Mouse (Mus musculus) ovary, adult 18-20 months (tissue): ENCODE measurements around the gene Ephb1.

Source experiments
- DNase-seq: peaks from one replicate; pipeline ENCODE4 v3.0.0; 2022; ENCODE audit warnings: low spot score, mixed read lengths

Ephb1 gene

DNA sequence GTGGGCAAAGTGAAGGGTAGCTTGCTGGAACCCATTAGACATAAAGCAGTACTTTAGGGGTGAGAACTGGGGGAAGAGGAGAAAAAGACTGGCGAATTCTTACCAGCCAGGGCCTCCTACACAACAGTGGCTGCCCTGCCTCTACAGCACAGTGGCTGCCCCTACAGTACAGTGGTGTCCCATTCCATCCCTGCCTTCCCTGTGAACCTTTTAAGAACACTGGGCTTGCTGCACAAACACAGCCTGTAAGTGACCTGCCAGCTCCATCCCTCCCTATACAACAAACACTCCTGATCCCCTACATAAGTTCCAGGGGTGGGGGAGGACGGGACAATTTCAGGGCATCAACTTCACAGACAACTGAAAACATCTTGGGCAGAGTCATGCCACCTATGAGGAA lies 174.4 kb downstream of the Ephb1 start:
- DNase-seq, result no peak

DNA sequence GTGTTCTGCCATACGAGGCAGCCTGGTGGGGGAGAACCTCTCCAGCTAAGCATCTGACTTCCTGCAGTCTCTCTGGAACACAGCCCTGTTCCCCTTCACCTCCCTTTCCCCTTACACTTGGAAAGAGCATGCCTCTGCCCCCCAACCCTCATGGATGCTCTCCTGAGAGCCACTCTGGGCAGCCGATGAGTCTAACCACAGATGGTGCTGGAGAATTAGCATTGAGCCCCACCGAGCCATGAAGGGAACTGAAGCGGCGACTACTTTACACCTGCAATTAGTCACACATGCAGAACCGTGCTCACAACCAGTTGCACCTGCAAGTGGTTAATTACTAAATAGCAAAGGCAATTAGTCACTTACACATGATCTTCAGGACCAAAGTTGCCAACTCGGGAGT lies 184.8 kb downstream of the Ephb1 start:
- DNase-seq, result no peak

DNA sequence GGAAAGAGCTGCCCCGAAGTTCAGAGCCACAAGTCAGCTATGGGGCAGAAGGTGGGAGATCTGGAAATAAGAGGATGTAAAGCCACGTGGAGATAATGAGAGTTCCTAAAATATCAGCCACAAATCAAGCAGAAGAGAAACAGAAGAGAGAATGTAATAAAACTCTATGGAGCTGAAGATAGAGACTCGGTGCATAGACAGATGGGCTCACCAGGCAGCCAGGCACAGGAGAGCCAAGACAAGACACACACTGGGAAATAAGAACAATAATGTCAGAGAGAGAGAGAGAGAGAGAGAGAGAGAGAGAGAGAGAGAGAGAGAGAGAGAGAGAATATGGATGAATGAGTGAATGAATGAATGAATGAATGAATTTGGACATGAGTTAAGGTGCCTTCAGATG lies 198.6 kb downstream of the Ephb1 start:
- DNase-seq, result no peak

DNA sequence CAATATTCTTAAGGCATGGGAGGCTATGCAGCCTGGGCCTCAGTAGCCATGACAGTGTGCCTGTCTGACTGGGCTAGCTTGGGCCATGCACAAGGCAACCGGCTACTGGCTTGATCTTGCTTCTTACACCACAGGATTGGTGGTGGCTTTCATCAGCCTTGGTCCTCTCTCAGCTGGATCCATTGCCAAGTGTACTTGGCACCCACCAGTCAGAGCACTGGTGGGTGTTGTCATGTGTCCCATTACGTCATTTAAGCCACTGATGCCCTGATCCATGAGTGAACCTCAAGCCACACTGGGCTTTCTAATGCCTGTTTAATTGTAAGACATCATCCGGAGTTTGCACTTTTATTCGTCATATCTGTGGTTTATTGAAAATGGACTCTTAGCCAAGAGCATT lies 215.3 kb downstream of the Ephb1 start:
- DNase-seq, result no peak

DNA sequence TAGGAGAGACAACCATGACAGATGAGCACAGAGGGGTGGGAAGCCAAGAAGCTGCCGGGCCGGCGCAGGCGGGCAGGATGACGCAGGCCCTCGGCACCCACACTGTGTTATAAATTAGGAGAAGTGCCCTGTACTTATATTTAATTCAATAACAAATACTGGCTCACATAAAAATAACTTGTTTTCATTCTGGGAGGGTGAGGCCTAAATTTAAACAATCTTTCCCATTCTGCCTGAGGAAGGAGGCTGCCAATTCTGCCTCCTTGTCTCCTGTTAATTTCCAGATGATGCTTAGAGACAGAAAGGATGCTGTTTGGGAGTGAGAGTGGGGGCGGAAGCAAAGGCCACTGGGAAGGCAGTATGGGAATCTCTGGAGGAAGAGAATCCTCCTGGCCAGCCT lies 215.8 kb downstream of the Ephb1 start:
- DNase-seq, result no peak

DNA sequence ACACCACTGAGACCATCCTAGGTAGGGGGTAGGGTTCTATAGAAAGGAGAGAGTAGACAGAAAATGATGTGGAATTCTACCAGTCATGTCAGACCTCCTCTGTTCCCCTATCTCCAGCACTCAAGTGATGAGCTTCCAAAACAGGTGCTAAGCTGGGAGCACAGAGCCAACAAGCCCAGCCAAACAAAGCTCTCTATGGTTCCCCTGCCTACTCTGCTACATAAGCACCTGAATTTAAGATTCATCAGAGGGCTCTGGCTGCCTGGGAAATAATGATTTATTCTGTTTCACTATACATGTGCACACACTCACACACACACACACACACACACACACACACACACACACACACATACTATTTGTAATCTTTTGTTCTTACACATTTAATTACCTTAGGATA lies 216.3 kb downstream of the Ephb1 start:
- DNase-seq, result no peak

DNA sequence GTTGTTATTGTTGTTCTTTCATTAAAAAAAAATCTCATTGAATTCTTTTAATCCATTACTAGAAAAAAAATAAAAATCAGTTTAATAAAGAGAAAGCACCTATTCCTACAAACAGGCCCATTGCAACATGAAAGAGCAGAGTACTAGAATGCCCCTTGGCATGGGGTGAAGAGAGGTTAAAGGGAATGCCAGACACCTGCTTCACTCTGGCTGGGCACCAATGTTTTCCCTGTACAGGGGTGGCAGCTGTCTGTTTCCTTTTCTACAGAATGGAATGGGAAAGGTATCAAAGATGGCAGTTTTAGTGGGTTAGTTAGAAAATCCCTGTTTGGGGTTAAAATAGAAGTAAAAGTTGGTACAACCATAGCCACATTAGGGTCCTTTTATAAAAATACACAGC lies 224.0 kb downstream of the Ephb1 start:
- no peak for DNase-seq

DNA sequence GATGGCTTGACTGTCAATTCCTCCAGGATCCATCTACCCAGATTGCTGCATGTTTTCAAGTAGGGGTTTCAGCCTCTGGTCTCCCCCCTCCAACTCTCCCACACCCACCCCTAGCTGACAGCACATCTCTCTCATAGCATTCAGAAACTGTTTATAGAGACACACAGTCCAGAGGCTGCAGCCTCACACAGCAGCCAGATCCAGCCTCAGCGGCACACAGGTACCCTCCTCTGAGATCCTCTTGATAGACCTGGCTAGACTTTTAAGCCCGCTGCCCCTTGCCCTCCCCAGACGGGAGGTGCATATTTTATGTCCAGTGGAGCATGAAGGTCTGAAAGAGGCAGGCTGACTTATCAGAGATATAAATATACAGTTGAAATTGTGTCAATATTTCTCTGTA lies 228.0 kb downstream of the Ephb1 start:
- DNase-seq, result no peak

DNA sequence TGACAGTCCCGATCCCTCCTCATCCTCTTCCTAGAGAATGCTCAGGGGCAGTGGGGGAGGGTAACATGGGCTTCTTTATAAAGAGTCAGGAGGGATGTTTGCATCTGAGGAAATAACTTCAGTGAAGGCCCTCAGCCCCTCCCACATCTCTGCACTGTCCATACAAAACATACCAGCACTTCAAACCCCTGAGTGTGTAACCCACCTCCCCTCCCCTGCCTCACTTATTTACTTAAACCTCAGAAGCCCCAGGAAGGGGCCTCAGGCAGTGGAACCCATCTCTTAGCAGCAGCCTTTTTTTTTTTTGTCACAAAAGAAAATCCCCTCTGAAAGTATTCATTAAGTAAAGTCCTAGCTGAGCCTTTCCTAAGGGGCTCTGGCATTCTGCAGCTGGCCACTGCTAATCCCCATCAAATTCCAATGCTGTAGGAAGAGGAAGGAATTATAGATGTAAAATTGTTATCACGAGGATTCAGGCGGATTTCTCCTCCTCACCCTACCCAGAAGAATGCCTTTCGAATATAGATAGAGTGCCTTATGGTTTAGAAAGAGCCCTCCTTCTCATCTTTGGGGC lies 231.5 kb downstream of the Ephb1 start:
- no peak for DNase-seq

DNA sequence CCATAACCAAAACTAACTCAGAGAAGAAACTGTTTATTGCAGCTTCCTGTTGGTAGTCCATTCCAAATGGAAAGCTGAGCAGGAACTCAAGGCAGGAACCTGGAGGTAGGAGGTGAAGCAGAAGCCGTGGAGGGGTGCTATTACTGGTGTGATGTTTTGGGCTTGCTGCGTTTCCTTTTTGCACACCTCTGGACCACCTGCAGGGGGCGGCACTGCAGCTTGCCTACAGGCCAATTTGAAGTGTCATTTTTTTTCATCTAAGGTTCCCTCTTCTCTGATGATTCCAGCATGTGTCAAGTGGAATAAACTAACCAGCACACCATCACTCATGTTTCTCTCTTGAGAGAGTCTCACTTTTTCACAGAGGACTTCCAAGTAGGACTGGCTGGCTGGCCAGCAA lies 235.1 kb downstream of the Ephb1 start:
- DNase-seq, result no peak

DNA sequence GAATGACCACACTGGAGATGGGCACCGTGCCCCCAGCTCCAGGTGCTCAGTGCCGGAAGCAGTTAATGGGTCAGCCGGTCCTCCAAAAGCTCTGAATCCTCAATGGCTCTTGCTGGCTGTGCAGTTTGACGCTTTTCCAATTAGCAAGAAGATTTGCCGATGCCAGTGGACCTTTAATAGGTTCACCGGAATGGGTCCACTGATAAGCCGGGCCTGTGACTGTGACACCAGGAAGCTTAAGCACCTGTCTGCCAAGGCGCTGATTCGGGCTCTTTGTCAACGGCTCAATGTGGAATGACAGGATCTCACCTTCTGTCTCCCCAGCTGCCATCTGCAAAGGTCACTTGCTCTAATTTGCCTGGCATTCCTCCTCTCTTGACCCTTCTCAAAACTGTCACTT lies 239.2 kb downstream of the Ephb1 start:
- DNase-seq, result no peak

DNA sequence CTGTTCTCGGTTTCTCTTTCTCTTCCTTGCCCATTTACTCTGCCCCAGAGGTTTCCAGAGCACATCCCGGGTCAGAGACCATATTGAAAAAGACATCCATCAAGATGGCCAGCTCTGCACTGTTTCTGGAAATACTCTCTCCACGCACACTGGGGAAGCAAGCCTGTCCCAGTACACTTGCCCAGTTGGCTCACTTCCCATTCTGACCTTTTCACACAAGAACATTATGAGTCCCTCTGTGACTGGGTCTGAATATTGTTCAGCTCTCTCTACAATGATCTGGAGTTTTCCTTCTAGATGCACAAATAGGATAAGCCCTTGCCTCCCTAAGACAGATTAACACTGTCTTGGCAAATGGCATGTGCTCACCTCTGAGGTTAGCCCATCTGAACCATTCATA lies 243.0 kb downstream of the Ephb1 start:
- no peak for DNase-seq

DNA sequence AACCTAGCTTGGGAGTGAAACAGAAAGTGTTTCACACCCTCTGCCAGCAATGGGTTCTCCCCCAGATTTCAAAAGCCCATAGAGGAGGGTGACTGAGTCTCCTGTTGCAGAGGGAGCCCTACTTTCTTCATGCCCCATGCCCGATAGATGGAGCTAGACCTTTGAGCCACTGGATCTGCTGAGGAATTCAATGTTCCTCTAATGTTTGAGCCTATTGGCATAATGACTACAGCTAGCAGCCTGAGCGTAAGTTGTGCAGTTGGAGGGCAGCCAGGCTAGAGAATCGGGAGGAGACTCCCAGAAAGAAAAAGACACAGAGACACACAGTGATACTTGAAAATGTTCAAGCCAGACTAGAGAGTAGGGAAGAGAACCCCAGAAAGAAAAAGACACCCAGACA lies 246.5 kb downstream of the Ephb1 start:
- peak; percentile 4 for DNase-seq

DNA sequence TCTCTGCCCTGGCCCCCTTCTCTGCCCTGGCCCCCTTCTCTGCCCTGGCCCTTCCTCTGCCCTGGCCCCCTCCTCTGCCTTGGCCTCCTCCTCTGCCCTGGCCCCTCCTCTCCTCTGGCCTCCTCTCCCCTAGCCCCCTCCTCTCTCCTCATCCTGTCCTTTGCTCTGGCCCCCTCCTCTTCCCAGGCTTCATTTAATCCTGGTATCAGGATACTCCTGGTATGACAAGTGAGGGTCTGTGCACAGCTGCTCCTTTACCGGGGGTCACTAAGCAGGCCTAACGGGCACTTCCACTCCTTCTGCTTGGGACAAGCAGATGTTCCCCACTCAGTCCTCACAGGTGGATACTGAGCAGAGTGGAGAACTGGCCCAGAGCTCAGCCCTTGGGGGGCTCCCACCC lies 247.3 kb downstream of the Ephb1 start:
- DNase-seq, result no peak

DNA sequence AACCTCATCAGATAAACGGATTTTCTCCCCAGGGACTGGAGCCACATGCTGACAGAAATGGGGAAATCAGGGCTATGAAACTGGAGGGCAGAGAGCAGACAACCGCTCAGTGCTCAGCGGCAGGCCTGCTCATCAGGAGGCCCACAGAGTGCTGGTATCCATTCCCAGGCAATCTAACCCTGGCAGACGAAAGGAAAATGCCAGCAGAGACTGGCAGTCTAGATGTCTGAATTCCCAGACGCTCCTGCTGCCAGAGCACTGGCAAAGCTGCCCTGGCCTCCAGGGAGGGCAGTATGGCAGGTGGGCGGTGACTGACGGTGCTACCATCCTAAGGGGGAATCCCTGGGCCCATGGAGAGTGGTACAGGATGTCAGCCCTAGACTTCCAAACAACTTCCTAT lies 257.7 kb downstream of the Ephb1 start:
- no peak for DNase-seq

DNA sequence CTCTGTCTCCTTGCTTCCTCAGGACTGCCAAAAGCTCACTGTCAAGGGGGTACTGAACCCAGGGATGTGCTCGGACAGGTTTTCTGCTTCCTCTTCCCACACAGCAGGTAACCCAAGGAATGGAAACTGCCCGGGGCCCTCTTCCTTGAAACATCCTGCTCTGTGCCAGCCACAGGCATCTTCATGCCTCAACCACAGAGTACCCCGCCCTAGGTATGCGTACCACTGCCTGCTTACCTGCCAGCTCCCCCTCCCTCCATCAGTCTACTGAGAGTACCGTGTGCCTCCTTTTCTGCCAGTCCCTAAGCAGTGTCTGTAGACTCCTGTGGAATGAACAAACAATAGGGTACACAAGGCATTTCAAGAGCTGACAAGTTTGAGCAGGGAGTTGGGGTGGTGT lies 265.9 kb downstream of the Ephb1 start:
- no peak for DNase-seq

DNA sequence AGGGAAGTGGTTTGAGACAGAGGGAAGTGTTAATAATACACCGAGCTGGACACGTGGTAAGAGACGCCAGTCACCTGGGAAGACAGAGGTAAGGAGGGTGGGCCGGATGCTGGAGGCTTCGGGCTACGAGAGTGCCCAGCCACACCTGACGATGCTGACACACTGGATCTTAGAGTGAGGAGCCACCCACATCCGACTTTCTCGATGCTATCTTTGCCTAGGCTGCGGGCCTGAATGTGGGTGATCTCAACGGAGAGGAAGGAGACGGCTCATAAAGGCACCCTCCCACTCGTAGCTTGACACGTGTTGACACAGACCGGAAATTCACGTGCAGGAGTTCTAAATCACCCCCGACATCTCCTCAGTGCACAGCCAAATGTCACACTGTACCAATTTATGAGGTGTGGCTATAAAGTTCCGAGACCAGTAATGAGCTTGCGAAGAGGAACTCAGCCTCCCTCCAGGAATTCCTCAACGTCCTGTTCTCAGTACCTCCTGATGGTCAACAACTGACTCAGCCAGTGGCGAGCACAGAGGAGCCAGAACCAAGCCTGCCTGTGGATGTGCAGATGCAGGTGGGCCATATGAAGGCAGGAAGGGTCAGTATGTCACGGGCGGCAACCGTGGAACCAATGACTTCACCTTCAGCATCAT lies 268.3 kb downstream of the Ephb1 start:
- no peak for DNase-seq

DNA sequence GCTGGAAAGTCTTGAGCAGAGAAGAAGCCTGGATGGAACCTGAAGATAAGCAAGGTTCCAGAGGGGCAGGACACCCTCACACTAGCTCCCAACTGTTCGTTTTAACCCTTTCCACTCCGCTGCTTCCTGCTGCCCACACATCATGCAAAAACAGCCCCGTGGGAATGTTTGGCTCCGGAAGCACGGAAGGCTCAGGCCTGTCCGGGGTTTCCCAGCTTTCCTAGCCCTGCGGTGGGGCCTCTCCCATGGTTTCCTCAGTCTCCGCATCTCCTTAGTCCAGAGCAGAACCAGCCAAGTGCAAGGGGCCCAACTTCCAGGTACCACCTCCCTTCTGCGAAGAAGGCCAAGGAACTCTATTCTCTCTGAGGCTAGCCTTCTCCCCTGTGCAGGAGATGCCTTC lies 269.0 kb downstream of the Ephb1 start:
- no peak for DNase-seq

DNA sequence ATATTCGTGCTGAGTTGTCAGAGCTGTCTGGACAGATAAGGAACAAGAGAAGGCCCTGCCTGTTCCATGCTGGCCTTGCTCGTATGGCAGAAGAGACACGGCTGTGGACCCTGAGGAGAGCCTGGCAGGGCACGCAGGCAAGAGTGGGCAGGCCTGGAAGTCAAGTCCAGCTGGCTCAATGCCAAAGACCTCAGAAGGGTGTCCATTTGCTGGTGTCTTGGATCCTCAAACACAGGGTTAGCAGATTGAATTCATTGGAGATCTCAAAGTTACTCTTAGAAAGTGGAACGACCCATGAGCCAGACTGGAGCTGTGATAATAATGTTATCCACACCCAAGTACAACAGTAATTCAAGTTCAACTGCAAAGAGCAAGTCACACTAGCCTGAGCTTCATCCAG lies 273.6 kb downstream of the Ephb1 start:
- DNase-seq, result no peak

DNA sequence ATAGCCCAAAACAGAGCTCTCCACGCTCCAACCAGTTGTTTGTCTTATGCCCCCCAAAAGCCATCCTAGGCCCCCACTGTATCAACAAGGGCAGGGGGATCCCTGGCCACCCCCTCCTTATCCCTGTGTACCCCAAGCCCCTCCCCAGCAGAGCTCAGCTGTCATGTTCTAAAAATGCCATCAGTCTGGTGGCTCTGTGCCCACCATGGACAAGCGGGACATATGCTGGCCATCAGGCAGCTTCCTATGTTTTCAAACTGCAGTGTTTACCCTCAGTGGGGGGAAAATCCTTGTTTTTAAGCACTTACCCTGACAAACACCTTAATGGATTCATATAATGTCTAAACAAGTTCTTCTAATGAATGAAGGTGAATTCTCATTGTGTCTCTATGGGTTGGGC lies 275.3 kb downstream of the Ephb1 start:
- DNase-seq, result no peak

DNA sequence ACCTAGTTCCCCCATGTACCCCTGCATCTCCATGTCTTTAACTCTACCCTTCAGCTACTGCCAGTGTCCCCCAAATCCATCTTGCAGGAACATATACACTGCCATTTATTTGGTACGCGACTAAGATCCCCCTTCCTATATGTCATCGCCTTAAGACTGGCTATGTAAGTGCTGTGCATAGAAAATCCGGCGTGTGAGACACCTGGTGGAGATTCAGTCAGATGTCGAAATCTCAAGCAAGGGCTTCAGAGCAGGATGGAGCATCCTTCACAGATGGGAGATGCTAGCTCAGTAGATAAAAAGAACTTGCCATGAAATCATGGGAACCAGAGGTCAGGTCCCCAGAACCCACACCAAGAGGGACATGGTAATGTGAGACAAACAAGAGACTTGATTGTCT lies 276.3 kb downstream of the Ephb1 start:
- DNase-seq, result no peak

DNA sequence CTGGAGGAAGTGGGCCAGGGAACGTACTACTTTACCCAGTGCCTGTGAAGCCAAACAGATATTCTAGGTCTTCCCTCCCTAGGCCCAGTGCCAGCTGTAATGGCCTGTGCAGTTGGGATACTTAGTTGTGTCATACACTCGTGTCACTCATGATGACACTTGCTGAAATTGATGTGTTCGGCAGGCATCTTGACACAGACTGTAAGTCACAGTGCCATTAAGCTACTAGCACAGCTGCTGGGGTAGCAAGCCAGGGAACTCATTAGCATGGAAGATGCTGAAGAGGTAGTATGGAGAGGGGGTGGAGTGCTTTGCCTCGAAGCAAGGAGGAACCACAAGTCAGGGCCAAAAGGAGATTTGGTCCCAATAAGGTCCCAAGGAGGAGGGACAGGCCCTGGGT lies 279.0 kb downstream of the Ephb1 start:
- DNase-seq, result no peak

DNA sequence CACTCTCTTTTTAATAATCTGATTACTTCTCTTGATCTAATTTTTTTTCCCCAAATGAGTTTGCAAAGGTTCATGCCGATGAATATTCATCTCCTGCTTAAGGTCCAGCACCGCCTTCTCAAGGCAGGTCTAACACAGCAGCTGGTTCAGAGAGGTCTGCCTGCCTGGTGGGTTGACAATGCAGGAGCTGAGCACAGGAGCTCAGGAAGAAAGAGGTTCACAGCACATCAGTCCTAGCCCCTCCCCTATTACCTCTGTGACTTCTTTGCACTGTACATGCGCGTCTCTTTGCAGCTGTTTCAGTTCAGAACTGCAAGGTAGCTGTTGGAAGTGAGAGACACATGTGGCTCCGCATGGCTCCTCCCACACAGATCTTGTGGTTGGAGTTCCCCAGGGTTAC lies 281.1 kb downstream of the Ephb1 start:
- no peak for DNase-seq

DNA sequence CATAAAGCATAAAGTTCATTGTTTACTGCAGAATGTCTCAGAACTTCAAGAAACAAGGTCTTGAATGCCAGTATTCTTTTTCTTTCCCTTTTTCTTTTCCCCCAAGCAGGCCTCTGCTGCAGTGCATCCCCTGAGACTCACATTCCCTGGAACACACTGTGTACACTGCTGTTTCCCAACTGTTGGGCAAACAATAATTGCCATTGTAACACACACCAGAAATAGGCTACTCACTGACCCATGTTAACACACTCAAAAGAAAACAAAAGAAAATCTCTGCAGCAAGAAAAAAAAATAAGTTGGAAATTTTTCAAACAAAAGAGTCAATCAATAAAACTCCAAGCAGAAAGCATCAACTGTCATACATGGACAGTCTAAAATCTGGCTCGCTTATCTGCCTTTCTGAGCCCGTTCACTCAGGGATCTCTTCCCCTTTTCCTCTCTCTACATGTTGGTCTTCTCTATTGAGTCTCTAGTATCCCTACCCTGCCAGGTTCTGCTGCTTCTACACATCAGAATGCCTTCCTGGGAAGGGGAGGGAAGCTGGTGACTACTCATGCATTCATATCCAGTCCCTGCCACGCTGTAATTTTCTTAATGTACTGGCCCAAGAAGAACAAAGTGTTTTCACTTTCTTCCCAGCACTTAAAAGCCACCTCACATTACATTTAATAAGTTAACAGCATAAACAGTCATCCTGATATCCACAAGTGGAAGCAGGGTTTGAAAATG lies 285.2 kb downstream of the Ephb1 start:
- DNase-seq, result no peak
